Mouse (Mus musculus): ENCODE results near the gene Zscan2. TPM values are rescaled to one million over a fixed set of nuclear protein-coding genes. Genes with fewer than 3 reads are reported as not detected.

Gene Zscan2
- polyA plus RNA-seq, 1 experiment = 4.3 TPM

DNA sequence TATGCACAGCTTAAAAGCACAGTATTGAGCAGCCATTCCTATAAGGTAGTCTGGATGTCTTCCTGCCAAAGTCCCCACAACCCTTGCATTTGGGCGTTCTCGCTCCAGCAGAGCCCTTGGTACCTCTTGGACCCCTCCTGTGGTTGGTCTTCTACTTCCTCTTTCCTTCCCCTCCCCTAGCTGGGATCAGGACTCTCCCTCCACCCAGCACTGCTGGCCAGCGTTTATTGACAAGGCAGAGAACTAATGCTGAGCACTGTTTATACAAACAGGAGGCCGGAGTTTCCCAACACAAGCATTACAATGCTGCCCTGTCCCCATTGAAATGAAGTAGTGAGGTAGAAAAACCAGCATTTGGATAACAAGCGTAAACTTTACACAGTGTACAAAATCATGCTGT, 12.3 kb downstream of the Zscan2 start:
- Histone ChIP-seq H3K27me3 (ENCODE audit: control insufficient read depth, insufficient read depth, low read length) (no peaks in the 10 kb centered on the region), H3K4me3 (ENCODE audit: extremely low read depth, insufficient read depth, insufficient read length) (no peak overlapping the region), H3K4me1 (ENCODE audit: control insufficient read depth, insufficient read depth, insufficient read length) (no peaks in the 10 kb centered on the region; the same call in 1 of the 2 replicates), H3K36me3 (ENCODE audit: control insufficient read depth, insufficient read depth, low read length) (peaks cover 14% of the 10 kb centered on the region), H3K27ac (ENCODE audit: insufficient read depth, low read length) (no peak overlapping the region)
- no peak for DNase-seq (ENCODE audit: low read depth in 1 of 2, low spot score in 2 of 2)
- TF ChIP-seq CTCF (IDR thresholded peaks at IDR 0.05; ENCODE audit: extremely low read depth, insufficient read depth, insufficient read length, insufficient replicate concordance) = no peak
- TF ChIP-seq POLR2A (IDR thresholded peaks at IDR 0.05; ENCODE audit: low read depth, low read length) = no peak
- 76% methylated on average over 5 of the region's 5 CpGs for WGBS

DNA sequence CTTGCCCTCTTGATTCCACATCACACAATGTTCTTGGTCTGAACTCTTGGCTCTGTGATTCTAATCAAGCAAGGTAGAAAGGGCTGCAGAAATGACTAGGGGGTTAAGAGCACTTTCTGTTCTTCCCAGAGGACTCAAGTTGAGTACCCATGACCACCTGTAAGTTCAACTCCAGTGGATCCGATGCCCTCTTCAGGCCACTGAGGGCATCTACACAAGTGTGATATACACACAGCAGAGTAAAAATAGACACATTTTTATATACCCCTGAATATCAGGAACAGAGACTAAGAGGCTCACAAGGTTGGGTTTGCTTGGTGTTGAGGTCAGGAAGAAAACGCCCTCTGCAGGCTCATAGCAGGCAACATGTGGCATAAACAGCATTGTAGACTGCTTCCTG, 12.9 kb downstream of the Zscan2 start:
- Histone ChIP-seq H3K27ac (ENCODE audit: insufficient read depth, low read length) (no peak overlapping the region), H3K27me3 (ENCODE audit: control insufficient read depth, insufficient read depth, low read length) (no peaks in the 10 kb centered on the region), H3K4me1 (ENCODE audit: control insufficient read depth, insufficient read depth, insufficient read length) (no peaks in the 10 kb centered on the region; the same call in 1 of the 2 replicates), H3K36me3 (ENCODE audit: control insufficient read depth, insufficient read depth, low read length) (peaks cover 14% of the 10 kb centered on the region), H3K4me3 (ENCODE audit: extremely low read depth, insufficient read depth, insufficient read length) (no peak overlapping the region)
- WGBS = 93% methylated on average over 2 of the region's 2 CpGs
- DNase-seq (ENCODE audit: low read depth in 1 of 2, low spot score in 2 of 2) = no peak
- no peak for TF ChIP-seq POLR2A (IDR thresholded peaks at IDR 0.05; ENCODE audit: low read depth, low read length)
- TF ChIP-seq CTCF (IDR thresholded peaks at IDR 0.05; ENCODE audit: extremely low read depth, insufficient read depth, insufficient read length, insufficient replicate concordance) = no peak

DNA sequence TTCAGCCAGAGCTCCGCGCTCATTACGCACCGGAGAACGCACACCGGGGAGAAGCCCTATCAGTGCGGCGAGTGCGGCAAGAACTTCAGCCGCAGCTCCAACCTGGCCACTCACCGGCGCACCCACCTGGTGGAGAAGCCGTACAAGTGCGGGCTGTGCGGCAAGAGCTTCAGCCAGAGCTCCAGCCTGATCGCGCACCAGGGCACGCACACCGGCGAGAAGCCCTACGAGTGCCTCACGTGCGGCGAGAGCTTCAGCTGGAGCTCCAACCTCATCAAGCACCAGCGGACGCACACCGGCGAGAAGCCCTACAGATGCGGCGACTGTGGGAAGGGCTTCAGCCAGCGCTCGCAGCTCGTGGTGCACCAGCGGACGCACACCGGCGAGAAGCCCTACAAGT, 15.0 kb downstream of the Zscan2 start:
- Histone ChIP-seq H3K27me3 (ENCODE audit: control insufficient read depth, insufficient read depth, low read length) (no peaks in the 10 kb centered on the region), H3K27ac (ENCODE audit: insufficient read depth, low read length) (no peak overlapping the region), H3K36me3 (ENCODE audit: control insufficient read depth, insufficient read depth, low read length) (peaks cover 12% of the 10 kb centered on the region), H3K4me3 (ENCODE audit: extremely low read depth, insufficient read depth, insufficient read length) (no peak overlapping the region), H3K4me1 (ENCODE audit: control insufficient read depth, insufficient read depth, insufficient read length) (no peaks in the 10 kb centered on the region; the same call in 1 of the 2 replicates)
- 86% methylated on average over 37 of the region's 37 CpGs for WGBS
- DNase-seq (ENCODE audit: low read depth in 1 of 2, low spot score in 2 of 2) = no peak
- TF ChIP-seq CTCF (IDR thresholded peaks at IDR 0.05; ENCODE audit: extremely low read depth, insufficient read depth, insufficient read length, insufficient replicate concordance) = no peak
- no peak for TF ChIP-seq POLR2A (IDR thresholded peaks at IDR 0.05; ENCODE audit: low read depth, low read length)

DNA sequence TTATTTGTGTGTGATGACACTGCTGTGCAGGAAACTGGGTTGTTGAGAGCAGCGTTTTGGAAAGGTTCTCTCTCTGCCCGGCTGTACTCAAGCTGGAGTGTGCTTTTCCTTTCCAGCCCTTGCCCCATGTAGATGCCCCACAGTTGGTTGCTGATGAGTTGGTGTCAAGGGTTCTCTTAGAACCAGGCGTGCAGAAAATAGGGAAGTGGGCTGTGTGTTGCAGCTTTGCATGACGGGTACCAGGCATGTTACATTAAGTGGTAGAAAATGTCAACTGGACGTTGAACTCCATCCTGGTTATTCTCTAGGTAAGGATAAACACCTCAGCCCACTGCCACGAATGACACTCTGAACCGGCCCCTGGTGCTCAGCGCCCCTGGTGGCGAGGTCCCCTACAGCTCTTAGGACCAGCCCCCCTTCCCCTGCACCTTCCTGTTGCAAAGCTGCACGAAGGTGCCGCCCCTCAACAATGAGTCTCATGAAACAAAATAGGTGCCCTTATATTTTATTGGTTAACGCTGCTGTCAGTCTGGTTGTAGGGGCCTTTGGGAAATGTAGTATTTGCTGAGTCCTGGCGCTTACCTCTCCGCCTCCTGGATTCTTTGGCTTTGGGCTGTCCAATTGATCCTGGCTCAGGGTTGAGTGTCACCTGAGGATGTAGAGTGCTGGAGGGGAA, 22.2 kb downstream of the Zscan2 start:
- TF ChIP-seq POLR2A (IDR thresholded peaks at IDR 0.05; ENCODE audit: low read depth, low read length) (no peak), CTCF (IDR thresholded peaks at IDR 0.05; ENCODE audit: extremely low read depth, insufficient read depth, insufficient read length, insufficient replicate concordance) (peak; percentile 70; the same call in 1 of the 2 replicates)
- peak; percentile 74 to 90 for DNase-seq (ENCODE audit: low read depth in 1 of 2, low spot score in 2 of 2)
- 6% methylated on average over 14 of the region's 14 CpGs for WGBS

DNA sequence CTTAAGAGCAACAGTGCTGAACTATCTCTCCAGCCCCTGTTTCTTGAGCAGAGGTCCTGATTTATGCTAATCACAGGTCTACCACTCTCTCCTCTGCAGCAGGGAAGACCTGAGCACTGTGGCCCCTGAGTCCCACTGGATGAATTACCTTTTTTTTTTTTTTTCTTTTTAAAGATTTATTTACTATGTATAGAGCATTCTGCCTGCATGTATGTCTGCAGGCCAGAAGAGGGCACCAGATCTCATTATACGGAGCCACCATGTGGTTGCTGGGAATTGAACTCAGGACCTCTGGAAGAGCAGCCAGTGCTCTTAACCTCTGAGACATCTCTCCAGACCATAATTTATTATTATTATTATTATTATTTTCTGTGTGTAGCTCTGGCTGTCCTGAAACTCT, 24.9 kb downstream of the Zscan2 start:
- Histone ChIP-seq H3K36me3 (ENCODE audit: control insufficient read depth, insufficient read depth, low read length) (no peaks in the 10 kb centered on the region), H3K4me3 (ENCODE audit: extremely low read depth, insufficient read depth, insufficient read length) (no peak overlapping the region), H3K27me3 (ENCODE audit: control insufficient read depth, insufficient read depth, low read length) (no peaks in the 10 kb centered on the region), H3K27ac (ENCODE audit: insufficient read depth, low read length) (no peak overlapping the region), H3K4me1 (ENCODE audit: control insufficient read depth, insufficient read depth, insufficient read length) (peaks cover 13% of the 10 kb centered on the region; the same call in 1 of the 2 replicates)
- no peak for TF ChIP-seq CTCF (IDR thresholded peaks at IDR 0.05; ENCODE audit: extremely low read depth, insufficient read depth, insufficient read length, insufficient replicate concordance)
- no peak for TF ChIP-seq POLR2A (IDR thresholded peaks at IDR 0.05; ENCODE audit: low read depth, low read length)
- WGBS = 3% methylated on average over 1 of the region's 1 CpGs
- DNase-seq (ENCODE audit: low read depth in 1 of 2, low spot score in 2 of 2) = no peak

More for the DNA sequence above, 22.2 kb downstream of the Zscan2 start:
- peak overlapping the region; percentile 29 for H3K4me3 ChIP-seq (ENCODE audit: extremely low read depth, insufficient read depth, insufficient read length)
- no peaks in the 10 kb centered on the region for H3K27me3 ChIP-seq (ENCODE audit: control insufficient read depth, insufficient read depth, low read length)
- 0 out of 2 replicates have a peak overlapping the region, but pooled peaks have one; percentile 4 for H3K27ac ChIP-seq (ENCODE audit: insufficient read depth, low read length)
- no peaks in the 10 kb centered on the region for H3K36me3 ChIP-seq (ENCODE audit: control insufficient read depth, insufficient read depth, low read length)
- H3K4me1 ChIP-seq (ENCODE audit: control insufficient read depth, insufficient read depth, insufficient read length) = peaks cover 2% of the 10 kb centered on the region; the same call in 1 of the 2 replicates

DNA sequence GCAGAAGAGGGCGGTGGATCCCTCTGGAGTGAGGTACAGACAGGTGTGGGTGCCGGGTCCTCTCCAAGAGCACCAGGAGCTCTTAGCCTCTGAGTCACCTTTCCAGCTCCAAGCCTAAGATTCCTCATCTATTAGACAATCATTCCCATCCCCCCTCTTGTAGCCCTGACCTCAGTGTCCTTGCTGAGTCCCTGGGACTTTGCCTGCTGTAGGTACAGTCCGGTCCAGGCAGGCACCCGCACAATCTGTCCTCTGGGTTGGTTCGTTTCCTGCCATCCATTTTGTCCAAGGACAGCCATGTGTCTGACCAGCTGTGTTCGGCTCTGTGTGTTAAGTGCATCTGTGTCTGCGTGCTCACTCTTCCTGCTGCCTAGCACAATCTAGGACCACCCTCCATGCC, 27.9 kb downstream of the Zscan2 start:
- Histone ChIP-seq H3K4me3 (ENCODE audit: extremely low read depth, insufficient read depth, insufficient read length) (no peak overlapping the region), H3K27ac (ENCODE audit: insufficient read depth, low read length) (peak overlapping the region; percentile 83), H3K27me3 (ENCODE audit: control insufficient read depth, insufficient read depth, low read length) (no peaks in the 10 kb centered on the region), H3K4me1 (ENCODE audit: control insufficient read depth, insufficient read depth, insufficient read length) (peaks cover 10% of the 10 kb centered on the region; the same call in 1 of the 2 replicates), H3K36me3 (ENCODE audit: control insufficient read depth, insufficient read depth, low read length) (peaks cover 21% of the 10 kb centered on the region)
- WGBS = 83% methylated on average over 7 of the region's 7 CpGs
- DNase-seq (ENCODE audit: low read depth in 1 of 2, low spot score in 2 of 2) = no peak
- no peak for TF ChIP-seq CTCF (IDR thresholded peaks at IDR 0.05; ENCODE audit: extremely low read depth, insufficient read depth, insufficient read length, insufficient replicate concordance)
- no peak for TF ChIP-seq POLR2A (IDR thresholded peaks at IDR 0.05; ENCODE audit: low read depth, low read length)

DNA sequence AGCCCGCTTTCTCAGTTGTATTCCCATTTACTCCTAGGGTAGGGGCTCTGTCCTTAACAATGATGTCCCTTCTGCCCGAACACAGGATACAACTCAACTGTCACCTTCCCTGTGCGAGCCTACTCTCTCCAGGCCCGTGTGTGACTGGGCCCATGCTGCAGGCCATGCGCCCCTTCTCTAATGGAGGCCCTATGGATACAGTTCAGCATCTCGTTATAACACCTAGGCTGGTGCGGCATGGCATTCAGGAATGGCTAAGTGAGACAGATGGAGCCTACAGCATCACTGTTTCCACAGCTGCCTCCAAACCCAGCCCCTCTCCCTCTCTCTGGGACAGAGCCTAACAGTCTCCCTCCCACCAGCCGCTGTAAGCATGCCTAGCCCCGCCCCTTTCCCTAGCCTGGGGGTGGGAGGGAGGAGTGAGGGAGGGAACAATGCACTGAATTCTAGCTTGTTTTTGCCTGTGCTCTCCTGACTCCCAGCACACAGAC, 28.3 kb downstream of the Zscan2 start:
- peaks cover 10% of the 10 kb centered on the region; the same call in 1 of the 2 replicates for H3K4me1 ChIP-seq (ENCODE audit: control insufficient read depth, insufficient read depth, insufficient read length)
- no peak overlapping the region for H3K4me3 ChIP-seq (ENCODE audit: extremely low read depth, insufficient read depth, insufficient read length)
- H3K36me3 ChIP-seq (ENCODE audit: control insufficient read depth, insufficient read depth, low read length) = peaks cover 25% of the 10 kb centered on the region
- TF ChIP-seq CTCF (IDR thresholded peaks at IDR 0.05; ENCODE audit: extremely low read depth, insufficient read depth, insufficient read length, insufficient replicate concordance) (no peak), POLR2A (IDR thresholded peaks at IDR 0.05; ENCODE audit: low read depth, low read length) (no peak)
- 65% methylated on average over 9 of the region's 9 CpGs for WGBS
- H3K27ac ChIP-seq (ENCODE audit: insufficient read depth, low read length) = peak overlapping the region; percentile 83
- DNase-seq (ENCODE audit: low read depth in 1 of 2, low spot score in 2 of 2) = no peak
- H3K27me3 ChIP-seq (ENCODE audit: control insufficient read depth, insufficient read depth, low read length) = no peaks in the 10 kb centered on the region

Measured in spleen, adult 2 months (tissue).